Mouse (Mus musculus): ENCODE data around the gene 3830403N18Rik.
"Not testable (repeated sequence)": the region's sequence is repeated elsewhere in the genome, so short reads cannot be mapped to it uniquely, and the experiment has no call there.

Gene 3830403N18Rik

GRCm38 (mm10) chrX:56136336-56136909, at the start of gene 3830403N18Rik:
Gene 3830403N18Rik (plus strand): TSS chrX:56136572.
- ATAC-seq (ENCODE audit: insufficient number of reproducible peaks, low FRiP score, low TSS enrichment): not testable (repeated sequence)

GRCm38 (mm10) chrX:56151396-56151795, 15.0 kb downstream of the 3830403N18Rik start:
- ATAC-seq (ENCODE audit: insufficient number of reproducible peaks, low FRiP score, low TSS enrichment): no peak

GRCm38 (mm10) chrX:56186449-56186848, 50.1 kb downstream of the 3830403N18Rik start:
- not testable (repeated sequence) for ATAC-seq (ENCODE audit: insufficient number of reproducible peaks, low FRiP score, low TSS enrichment)

Data from cerebellum, adult (tissue).